Mouse (Mus musculus) liver, embryonic 11.5 days (tissue): ENCODE measurements around the gene Mrpl58. TPM values are rescaled to one million over a fixed set of nuclear protein-coding genes. Genes with fewer than 3 reads are reported as not detected.

ENCODE experiments used
- microRNA-seq: library from miRNA; unstranded; fragments of <30 nt; microRNA quantifications from one replicate; pipeline ENCODE4, GENCODE M21; 2017; ENCODE audit warnings: borderline number of aligned reads
- polyA plus RNA-seq: library from polyadenylated mRNA; unstranded; fragments of >200 nt; fragmentation: Nextera tagmentation; extraction: Ambion mirVana; gene quantifications from 2 replicates; pipeline ENCODE4 v1.2.1, GENCODE M21; 2014

Gene Mrpl58
- polyA plus RNA-seq, 1 experiment from 2014 or later, result 165 TPM

Small RNA genes within 50 kb of the gene (microRNA-seq; reads per million reads assigned to microRNA genes)
- 2.1 reads per million for gene Mir3968

Other genes starting within 250 kb of the Mrpl58 start
- 117 and 121 TPM in 2 replicates for gene Slc9a3r1, start 240.4 kb upstream of the Mrpl58 start, polyA plus RNA-seq
- gene Tmem104, start 216.3 kb upstream of the Mrpl58 start, polyA plus RNA-seq, result 10.8 and 13.1 TPM in 2 replicates
- 17.0 and 20.1 TPM in 2 replicates for gene Nat9, start 215.9 kb upstream of the Mrpl58 start, polyA plus RNA-seq
- gene Grin2c, start 136.5 kb upstream of the Mrpl58 start, polyA plus RNA-seq, result 0.75 and 0.89 TPM in 2 replicates
- 25.0 and 25.7 TPM in 2 replicates for gene Fdxr, start 126.7 kb upstream of the Mrpl58 start, polyA plus RNA-seq
- 3.2 and 3.4 TPM in 2 replicates for gene Fads6, start 106.1 kb upstream of the Mrpl58 start, polyA plus RNA-seq
- gene Otop2, start 96.6 kb upstream of the Mrpl58 start, polyA plus RNA-seq, result not detected in 2 replicates
- gene Ush1g, start 81.7 kb upstream of the Mrpl58 start, polyA plus RNA-seq, result 0.52 and 0.64 TPM in 2 replicates
- not detected in 2 replicates for gene Otop3, start 69.0 kb upstream of the Mrpl58 start, polyA plus RNA-seq
- gene Hid1, start 36.0 kb upstream of the Mrpl58 start, polyA plus RNA-seq, result 2.2 and 3.4 TPM in 2 replicates
- 6.2 and 6.9 TPM in 2 replicates for gene Cdr2l, start 21.8 kb upstream of the Mrpl58 start, polyA plus RNA-seq
- 835 and 884 TPM in 2 replicates for gene Atp5h, start 16.2 kb downstream of the Mrpl58 start, polyA plus RNA-seq
- 8.4 and 8.9 TPM in 2 replicates for gene Kctd2, start 16.4 kb downstream of the Mrpl58 start, polyA plus RNA-seq
- 0.18 and 0.27 TPM in 2 replicates for gene Trim80, start 36.8 kb downstream of the Mrpl58 start, polyA plus RNA-seq
- gene Slc16a5, start 58.7 kb downstream of the Mrpl58 start, polyA plus RNA-seq, result not detected in 2 replicates
- 5.7 and 6.0 TPM in 2 replicates for gene Armc7, start 71.9 kb downstream of the Mrpl58 start, polyA plus RNA-seq
- 96.8 and 105 TPM in 2 replicates for gene Nt5c, start 88.1 kb downstream of the Mrpl58 start, polyA plus RNA-seq
- 435 and 437 TPM in 2 replicates for gene Jpt1, start 110.6 kb downstream of the Mrpl58 start, polyA plus RNA-seq
- gene Sumo2, start 132.5 kb downstream of the Mrpl58 start, polyA plus RNA-seq, result 874 and 889 TPM in 2 replicates
- 277 and 296 TPM in 2 replicates for gene Nup85, start 160.7 kb downstream of the Mrpl58 start, polyA plus RNA-seq
- gene Mrps7, start 200.2 kb downstream of the Mrpl58 start, polyA plus RNA-seq, result 121 and 125 TPM in 2 replicates
- 23.6 and 27.4 TPM in 2 replicates for gene Gga3, start 200.3 kb downstream of the Mrpl58 start, polyA plus RNA-seq
- 39.0 and 41.4 TPM in 2 replicates for gene Mif4gd, start 209.2 kb downstream of the Mrpl58 start, polyA plus RNA-seq
- 30.2 and 30.9 TPM in 2 replicates for gene Slc25a19, start 224.5 kb downstream of the Mrpl58 start, polyA plus RNA-seq